Mouse (Mus musculus) C2C12 (cell line): ENCODE data around the gene Ppp2r5d.

Experiments
- CEBPB ChIP-seq: IDR thresholded peaks from one replicate; pipeline ENCODE4 v1.6.1; 2011; ENCODE audit warnings: low read depth, mild to moderate bottlenecking, control low read depth, moderate library complexity
- CTCF ChIP-seq: IDR thresholded peaks from one replicate; pipeline ENCODE4 v1.5.1; 2011; ENCODE audit not compliant: control insufficient read depth, insufficient read depth, insufficient read length
- FOSL1 ChIP-seq: IDR thresholded peaks from one replicate; pipeline ENCODE4 v1.8.0; 2011; ENCODE audit warnings: mild to moderate bottlenecking, low read length; ENCODE audit not compliant: poor library complexity, insufficient read depth, severe bottlenecking
- MAX ChIP-seq: IDR thresholded peaks from one replicate; pipeline ENCODE4 v1.6.1; 2011; ENCODE audit warnings: mild to moderate bottlenecking, control low read depth
- MYOD1 ChIP-seq: IDR thresholded peaks from one replicate; pipeline ENCODE4 v1.6.1; 2011; ENCODE audit warnings: low read depth; ENCODE audit not compliant: control insufficient read depth, insufficient read length
- USF1 ChIP-seq: IDR thresholded peaks from one replicate; pipeline ENCODE4 v1.6.1; 2011; ENCODE audit warnings: low read depth, mild to moderate bottlenecking, control low read depth, moderate library complexity

GRCm38 (mm10) chr17:46698515-46698914 lies 6.4 kb downstream of the Ppp2r5d start:
- no peak for TF ChIP-seq CTCF
- no peak for TF ChIP-seq MYOD1
- TF ChIP-seq MAX = no peak
- TF ChIP-seq FOSL1 = no peak
- no peak for TF ChIP-seq USF1
- TF ChIP-seq CEBPB = no peak
